Mouse (Mus musculus): ENCODE measurements around the gene Rbm38. TPM values are rescaled to one million over a fixed set of nuclear protein-coding genes. Genes with fewer than 3 reads are reported as not detected.

Rbm38 gene
- polyA plus RNA-seq, 1 experiment from 2014 or later = 29.9 TPM

GRCm38 (mm10) chr2:173027169-173027823 lies 7.0 kb downstream of the Rbm38 start:
- Histone ChIP-seq H3K4me2 (ENCODE audit: low read length) (no peak overlapping the region), H3K4me3 (ENCODE audit: low read depth, low read length) (no peak overlapping the region), H3K9me3 (replicated peaks; ENCODE audit: control insufficient read depth, low read length) (no peaks in the 10 kb centered on the region), H3K9ac (ENCODE audit: low read length) (no peak overlapping the region), H3K36me3 (ENCODE audit: control insufficient read depth, insufficient read depth, low read length) (peaks cover 65% of the 10 kb centered on the region), H3K27ac (ENCODE audit: low read depth, low read length) (peak overlapping the region; percentile 44; the same call in 1 of the 2 replicates), H3K27me3 (replicated peaks; ENCODE audit: control insufficient read depth, insufficient read depth, low read length) (no peaks in the 10 kb centered on the region), H3K4me1 (ENCODE audit: control insufficient read depth, insufficient read depth, low read length) (peaks cover 28% of the 10 kb centered on the region)
- WGBS = 81% methylated on average over 6 of the region's 6 CpGs
- no peak for ATAC-seq
- no peak for DNase-seq (ENCODE audit: low spot score)

GRCm38 (mm10) chr2:173027824-173028495 lies 7.7 kb downstream of the Rbm38 start:
- H3K36me3 ChIP-seq (ENCODE audit: control insufficient read depth, insufficient read depth, low read length) = peaks cover 71% of the 10 kb centered on the region
- DNase-seq (ENCODE audit: low spot score) (no peak), ATAC-seq (no peak)
- H3K4me3 ChIP-seq (ENCODE audit: low read depth, low read length) = no peak overlapping the region
- no peak overlapping the region for H3K9ac ChIP-seq (ENCODE audit: low read length)
- peaks cover 22% of the 10 kb centered on the region for H3K4me1 ChIP-seq (ENCODE audit: control insufficient read depth, insufficient read depth, low read length)
- 64% methylated on average over 4 of the region's 4 CpGs for WGBS
- peak overlapping the region; percentile 44; the same call in 1 of the 2 replicates for H3K27ac ChIP-seq (ENCODE audit: low read depth, low read length)
- H3K4me2 ChIP-seq (ENCODE audit: low read length) = no peak overlapping the region
- H3K27me3 ChIP-seq (replicated peaks; ENCODE audit: control insufficient read depth, insufficient read depth, low read length) = no peaks in the 10 kb centered on the region
- no peaks in the 10 kb centered on the region for H3K9me3 ChIP-seq (replicated peaks; ENCODE audit: control insufficient read depth, low read length)

- Histone ChIP-seq H3K9ac (ENCODE audit: low read length) (no peak overlapping the region), H3K4me3 (ENCODE audit: low read depth, low read length) (no peak overlapping the region), H3K27me3 (replicated peaks; ENCODE audit: control insufficient read depth, insufficient read depth, low read length) (no peaks in the 10 kb centered on the region), H3K4me1 (ENCODE audit: control insufficient read depth, insufficient read depth, low read length) (peaks cover 16% of the 10 kb centered on the region), H3K36me3 (ENCODE audit: control insufficient read depth, insufficient read depth, low read length) (peaks cover 73% of the 10 kb centered on the region), H3K4me2 (ENCODE audit: low read length) (no peak overlapping the region), H3K27ac (ENCODE audit: low read depth, low read length) (no peak overlapping the region), H3K9me3 (replicated peaks; ENCODE audit: control insufficient read depth, low read length) (no peaks in the 10 kb centered on the region)
- no peak for DNase-seq (ENCODE audit: low spot score)
- no peak for ATAC-seq
- 96% methylated on average over 3 of the region's 3 CpGs for WGBS
Measured at GRCm38 (mm10) chr2:173028508-173029031, 8.3 kb downstream of the Rbm38 start.

GRCm38 (mm10) chr2:173030591-173031338 lies 10.5 kb downstream of the Rbm38 start:
- Histone ChIP-seq H3K27ac (ENCODE audit: low read depth, low read length) (no peak overlapping the region), H3K36me3 (ENCODE audit: control insufficient read depth, insufficient read depth, low read length) (peaks cover 91% of the 10 kb centered on the region), H3K9ac (ENCODE audit: low read length) (no peak overlapping the region), H3K9me3 (replicated peaks; ENCODE audit: control insufficient read depth, low read length) (no peaks in the 10 kb centered on the region), H3K4me3 (ENCODE audit: low read depth, low read length) (no peak overlapping the region), H3K4me1 (ENCODE audit: control insufficient read depth, insufficient read depth, low read length) (no peaks in the 10 kb centered on the region), H3K27me3 (replicated peaks; ENCODE audit: control insufficient read depth, insufficient read depth, low read length) (no peaks in the 10 kb centered on the region), H3K4me2 (ENCODE audit: low read length) (no peak overlapping the region)
- WGBS = 85% methylated on average over 12 of the region's 12 CpGs
- no peak for ATAC-seq
- no peak for DNase-seq (ENCODE audit: low spot score)

- no peak overlapping the region for H3K27ac ChIP-seq (ENCODE audit: low read depth, low read length)
- DNase-seq (ENCODE audit: low spot score) (no peak), ATAC-seq (no peak)
- no peaks in the 10 kb centered on the region for H3K27me3 ChIP-seq (replicated peaks; ENCODE audit: control insufficient read depth, insufficient read depth, low read length)
- no peak overlapping the region for H3K4me2 ChIP-seq (ENCODE audit: low read length)
- no peaks in the 10 kb centered on the region for H3K4me1 ChIP-seq (ENCODE audit: control insufficient read depth, insufficient read depth, low read length)
- H3K36me3 ChIP-seq (ENCODE audit: control insufficient read depth, insufficient read depth, low read length) = peaks cover 73% of the 10 kb centered on the region
- H3K9me3 ChIP-seq (replicated peaks; ENCODE audit: control insufficient read depth, low read length) = no peaks in the 10 kb centered on the region
- H3K9ac ChIP-seq (ENCODE audit: low read length) = no peak overlapping the region
- H3K4me3 ChIP-seq (ENCODE audit: low read depth, low read length) = no peak overlapping the region
- 94% methylated on average over 13 of the region's 13 CpGs for WGBS
Measured at GRCm38 (mm10) chr2:173033531-173033930, 13.2 kb downstream of the Rbm38 start.

GRCm38 (mm10) chr2:173034998-173035397 lies 14.7 kb downstream of the Rbm38 start:
- no peak for ATAC-seq
- 83% methylated on average over 4 of the region's 4 CpGs for WGBS
- peaks cover 58% of the 10 kb centered on the region for H3K36me3 ChIP-seq (ENCODE audit: control insufficient read depth, insufficient read depth, low read length)

GRCm38 (mm10) chr2:173035653-173036052 lies 15.4 kb downstream of the Rbm38 start:
- no peak overlapping the region for H3K4me2 ChIP-seq (ENCODE audit: low read length)
- no peak overlapping the region for H3K27ac ChIP-seq (ENCODE audit: low read depth, low read length)
- WGBS = 96% methylated on average over 5 of the region's 5 CpGs
- H3K9me3 ChIP-seq (replicated peaks; ENCODE audit: control insufficient read depth, low read length) = no peaks in the 10 kb centered on the region
- no peaks in the 10 kb centered on the region for H3K4me1 ChIP-seq (ENCODE audit: control insufficient read depth, insufficient read depth, low read length)
- no peak overlapping the region for H3K4me3 ChIP-seq (ENCODE audit: low read depth, low read length)
- DNase-seq (ENCODE audit: low spot score) (no peak), ATAC-seq (no peak)
- no peaks in the 10 kb centered on the region for H3K27me3 ChIP-seq (replicated peaks; ENCODE audit: control insufficient read depth, insufficient read depth, low read length)
- no peak overlapping the region for H3K9ac ChIP-seq (ENCODE audit: low read length)
- peaks cover 52% of the 10 kb centered on the region for H3K36me3 ChIP-seq (ENCODE audit: control insufficient read depth, insufficient read depth, low read length)

More at GRCm38 (mm10) chr2:173034998-173035397, 14.7 kb downstream of the Rbm38 start:
- H3K4me2 ChIP-seq (ENCODE audit: low read length) = no peak overlapping the region
- H3K27me3 ChIP-seq (replicated peaks; ENCODE audit: control insufficient read depth, insufficient read depth, low read length) = no peaks in the 10 kb centered on the region
- no peak overlapping the region for H3K9ac ChIP-seq (ENCODE audit: low read length)
- DNase-seq (ENCODE audit: low spot score) = no peak
- no peak overlapping the region for H3K4me3 ChIP-seq (ENCODE audit: low read depth, low read length)
- H3K9me3 ChIP-seq (replicated peaks; ENCODE audit: control insufficient read depth, low read length) = no peaks in the 10 kb centered on the region
- H3K4me1 ChIP-seq (ENCODE audit: control insufficient read depth, insufficient read depth, low read length) = no peaks in the 10 kb centered on the region
- no peak overlapping the region for H3K27ac ChIP-seq (ENCODE audit: low read depth, low read length)

GRCm38 (mm10) chr2:173036055-173036454 lies 15.8 kb downstream of the Rbm38 start:
- Histone ChIP-seq H3K27ac (ENCODE audit: low read depth, low read length) (no peak overlapping the region), H3K4me2 (ENCODE audit: low read length) (no peak overlapping the region), H3K36me3 (ENCODE audit: control insufficient read depth, insufficient read depth, low read length) (peaks cover 48% of the 10 kb centered on the region), H3K4me1 (ENCODE audit: control insufficient read depth, insufficient read depth, low read length) (no peaks in the 10 kb centered on the region), H3K9me3 (replicated peaks; ENCODE audit: control insufficient read depth, low read length) (no peaks in the 10 kb centered on the region), H3K4me3 (ENCODE audit: low read depth, low read length) (no peak overlapping the region), H3K9ac (ENCODE audit: low read length) (no peak overlapping the region), H3K27me3 (replicated peaks; ENCODE audit: control insufficient read depth, insufficient read depth, low read length) (no peaks in the 10 kb centered on the region)
- WGBS = 91% methylated on average over 5 of the region's 5 CpGs
- no peak for ATAC-seq
- no peak for DNase-seq (ENCODE audit: low spot score)

All from forebrain, embryonic 14.5 days (tissue).